Mouse (Mus musculus): Measurements from ENCODE around the gene Ap4s1.

Gene Ap4s1

DNA sequence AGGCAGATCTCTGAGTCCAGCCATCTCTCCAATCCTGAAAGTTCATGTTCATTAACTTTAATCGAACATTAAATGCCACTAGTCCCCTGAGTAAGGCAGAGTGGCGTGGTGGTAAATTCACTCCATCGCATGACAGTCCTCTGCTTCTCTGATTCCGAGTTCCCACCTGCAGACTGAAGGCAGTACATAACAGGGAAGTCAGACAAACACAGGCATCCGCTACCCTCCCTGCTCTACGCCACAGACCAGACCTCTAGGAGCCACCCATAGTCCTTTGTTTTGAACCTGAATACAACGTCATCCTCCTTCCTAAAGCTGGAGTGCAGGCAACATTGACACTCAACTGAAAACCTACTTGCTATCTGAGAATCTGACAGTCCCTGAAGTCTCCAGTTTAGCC lies 13.7 kb downstream of the Ap4s1 start:
- no peak for DNase-seq (ENCODE audit: inconsistent ontology term)

DNA sequence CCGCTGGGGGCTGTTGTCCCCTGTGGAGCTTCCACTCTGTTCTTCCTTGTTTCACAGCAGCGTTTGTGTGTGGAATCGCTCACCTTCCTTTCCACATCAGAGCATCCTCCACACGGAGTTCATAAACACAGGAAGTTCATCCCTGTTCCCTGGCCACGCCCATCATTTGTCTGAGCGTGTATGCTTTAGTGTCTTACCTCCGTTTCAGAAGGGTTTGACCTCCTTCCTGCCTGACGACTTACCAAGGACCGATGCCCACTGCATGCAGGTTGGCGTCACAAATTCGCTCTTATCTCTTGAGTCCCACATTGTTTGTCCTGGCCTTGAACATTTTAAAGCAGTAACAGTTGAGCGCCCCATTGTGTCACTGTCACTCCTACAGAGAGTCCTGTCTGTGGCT lies 14.9 kb downstream of the Ap4s1 start:
- no peak for DNase-seq (ENCODE audit: inconsistent ontology term)

DNA sequence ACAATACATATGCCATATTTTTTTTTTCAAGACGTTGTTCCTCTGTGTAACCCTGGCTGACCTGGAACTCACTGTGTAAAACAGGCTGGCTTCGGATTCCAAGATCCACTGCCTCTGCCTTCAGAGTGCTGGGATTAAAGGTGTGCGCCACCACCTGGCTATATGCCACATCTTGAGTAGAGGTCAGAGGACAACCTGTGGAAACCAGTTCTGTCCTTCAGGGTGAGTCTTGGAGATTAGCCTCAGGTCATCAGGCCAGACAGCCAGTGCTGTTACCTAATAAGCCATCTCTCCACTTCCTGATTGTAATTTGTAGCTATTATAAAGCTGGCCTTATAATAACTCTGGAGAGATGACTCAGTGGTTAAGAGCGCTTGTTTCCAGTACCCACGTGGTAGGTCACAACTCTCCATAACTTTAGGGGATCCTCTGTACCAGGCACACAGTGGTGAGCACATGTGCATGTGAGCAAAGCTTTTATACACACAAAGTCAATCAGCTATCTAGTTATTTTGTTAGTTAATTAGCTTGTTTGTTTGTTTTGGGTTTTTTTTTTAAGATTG lies 15.9 kb downstream of the Ap4s1 start:
- no peak for DNase-seq (ENCODE audit: inconsistent ontology term)

DNA sequence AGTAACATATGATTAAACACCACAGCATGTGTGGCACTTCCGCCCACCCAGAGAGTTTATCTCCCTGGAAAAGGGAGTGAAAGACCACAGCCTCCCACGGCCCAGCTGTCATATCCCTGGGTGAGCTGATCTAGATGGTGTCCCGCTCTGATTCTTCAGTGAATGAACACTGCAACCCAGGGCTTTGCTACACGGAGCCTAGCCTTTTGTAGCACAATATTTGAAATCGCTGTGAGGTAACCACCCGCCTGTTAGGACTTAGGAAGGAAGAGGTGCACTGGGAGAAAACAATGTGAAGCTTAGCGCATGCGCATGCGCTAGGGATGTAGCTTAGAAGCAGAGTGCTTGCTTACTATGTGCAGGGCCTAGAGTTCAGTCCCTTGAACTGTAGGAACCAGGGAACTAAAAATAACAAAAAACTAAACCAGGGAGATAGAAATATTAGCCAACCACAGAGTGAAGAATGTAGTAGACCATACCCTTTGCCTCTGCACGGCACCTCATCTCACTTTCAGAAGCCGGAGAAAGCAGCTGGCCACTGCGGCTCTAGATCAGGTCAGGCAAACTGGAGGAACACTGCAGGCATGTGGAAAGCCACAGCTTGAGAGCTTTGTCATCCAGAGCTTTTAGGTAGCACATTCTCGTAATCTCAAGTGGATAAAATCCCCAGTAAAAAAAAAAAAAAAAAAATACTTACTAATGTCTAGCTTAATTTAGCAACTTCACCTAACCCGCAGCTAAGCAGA lies 18.3 kb downstream of the Ap4s1 start:
- DNase-seq (ENCODE audit: inconsistent ontology term): no peak

DNA sequence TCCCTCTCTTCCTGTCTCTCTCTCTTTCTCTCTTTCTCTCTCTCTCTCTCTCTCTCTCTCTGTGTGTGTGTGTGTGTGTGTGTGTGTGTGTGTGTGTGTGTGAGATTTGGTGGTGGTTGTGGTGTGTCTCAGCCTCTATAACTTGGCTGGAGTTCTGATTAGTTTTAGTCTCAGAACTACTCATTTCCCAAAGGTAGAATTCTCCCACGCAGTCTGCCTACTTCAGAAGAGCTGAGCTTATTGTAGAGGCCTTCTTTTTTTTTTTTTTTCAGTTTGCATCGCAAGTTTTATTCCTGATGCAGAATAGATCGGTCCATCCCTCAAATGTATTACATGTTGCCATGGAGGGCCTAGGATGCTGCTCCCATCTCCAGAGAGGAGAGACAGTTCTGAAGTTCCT lies 18.9 kb downstream of the Ap4s1 start:
- no peak for DNase-seq (ENCODE audit: inconsistent ontology term)

DNA sequence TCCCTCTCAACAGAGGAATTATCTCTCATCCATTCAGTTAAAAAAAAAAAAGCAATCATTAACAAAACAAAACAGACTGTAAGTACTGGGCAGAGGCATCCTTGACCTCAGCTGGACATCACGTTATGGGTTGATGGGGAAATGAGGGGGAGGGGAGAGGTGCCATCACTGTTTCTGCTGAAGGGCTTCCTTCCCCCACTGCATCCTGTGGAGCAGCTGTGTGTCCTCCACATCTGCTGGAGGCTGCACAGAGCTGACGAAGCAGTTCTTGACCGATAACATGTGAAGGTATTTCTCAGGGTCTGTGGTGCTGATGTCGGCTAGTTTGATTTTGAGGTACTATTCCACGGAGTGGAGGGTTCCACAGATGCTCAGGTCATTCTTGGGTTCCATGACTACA lies 19.3 kb downstream of the Ap4s1 start:
- no peak for DNase-seq (ENCODE audit: inconsistent ontology term)

DNA sequence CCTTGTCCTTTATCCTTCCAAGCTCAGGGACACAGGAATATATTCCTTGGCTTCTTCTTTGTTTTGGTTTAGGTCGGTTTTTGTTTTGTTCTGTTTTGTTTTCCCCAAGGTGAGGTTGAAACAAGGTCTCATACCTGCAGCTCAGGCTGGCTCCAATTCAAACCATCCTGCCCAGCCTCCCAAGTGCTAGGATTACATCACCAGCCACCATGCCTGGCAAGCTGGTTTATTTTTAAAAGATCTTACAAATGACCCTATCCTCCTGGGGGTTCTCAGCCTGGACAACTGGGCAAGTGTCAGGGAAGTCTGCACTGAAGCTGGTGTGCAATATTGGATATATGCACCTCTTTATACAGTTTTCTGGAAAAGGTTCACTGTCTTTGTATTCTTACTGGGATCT lies 21.9 kb downstream of the Ap4s1 start:
- DNase-seq (ENCODE audit: inconsistent ontology term): no peak

DNA sequence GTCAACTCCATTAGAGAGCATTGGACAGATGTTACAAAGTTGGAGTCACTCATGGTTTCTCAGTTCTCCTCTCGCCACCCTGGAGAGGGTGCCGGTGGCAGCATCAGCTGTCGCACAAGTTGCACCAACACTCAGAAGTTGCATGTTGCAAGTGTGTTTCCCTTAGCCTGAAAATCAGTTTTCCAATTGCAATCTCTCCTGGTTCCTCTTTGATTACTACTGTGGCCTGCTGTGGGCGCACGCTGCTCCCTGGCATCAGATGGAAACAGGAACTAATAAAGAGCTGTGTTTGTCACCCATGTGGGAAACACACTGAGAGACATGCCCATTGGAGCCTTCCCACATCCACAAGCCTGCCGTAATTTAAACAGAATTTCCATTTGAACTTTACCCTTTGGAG lies 27.8 kb downstream of the Ap4s1 start:
- no peak for DNase-seq (ENCODE audit: inconsistent ontology term)

DNA sequence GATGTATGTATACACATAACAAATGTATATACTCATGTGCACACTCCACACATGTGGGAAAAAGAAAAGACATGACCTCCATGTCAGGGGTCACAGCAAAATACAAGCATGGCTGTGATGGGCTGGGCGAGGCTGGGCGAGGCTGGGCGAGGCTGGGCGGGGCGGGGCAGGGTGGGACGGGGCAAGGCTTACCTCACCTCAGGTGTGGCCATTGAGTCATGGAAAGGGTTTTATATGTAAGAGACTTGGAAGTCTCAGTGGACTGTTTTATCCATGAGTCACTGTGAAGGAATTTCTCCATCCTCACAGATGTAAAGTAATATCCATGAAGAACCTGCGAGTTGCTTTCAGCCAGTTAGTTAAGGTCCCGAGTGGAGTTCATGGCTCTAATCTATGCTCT lies 31.0 kb downstream of the Ap4s1 start:
- DNase-seq (ENCODE audit: inconsistent ontology term): no peak

DNA sequence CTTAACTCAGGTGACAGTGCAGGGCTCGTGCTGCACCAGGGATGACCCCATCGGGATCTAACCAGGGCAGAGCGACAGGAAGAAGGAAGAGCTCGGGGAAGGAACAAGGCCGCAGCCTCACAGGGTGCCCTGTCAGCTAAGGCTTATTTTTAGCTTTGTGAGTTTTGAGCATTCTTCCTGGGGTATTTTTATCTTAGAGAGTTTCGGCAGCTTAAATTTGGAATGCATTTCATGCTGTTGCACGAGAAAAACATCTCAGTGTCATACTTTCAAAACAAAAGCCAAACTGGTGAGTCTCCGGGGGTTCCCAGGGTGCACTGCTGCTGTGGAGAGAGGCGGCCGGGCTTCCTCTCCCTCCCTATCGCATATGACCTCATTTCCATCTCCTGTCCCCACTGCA lies 38.2 kb downstream of the Ap4s1 start:
- DNase-seq (ENCODE audit: inconsistent ontology term): peak; percentile 52

DNA sequence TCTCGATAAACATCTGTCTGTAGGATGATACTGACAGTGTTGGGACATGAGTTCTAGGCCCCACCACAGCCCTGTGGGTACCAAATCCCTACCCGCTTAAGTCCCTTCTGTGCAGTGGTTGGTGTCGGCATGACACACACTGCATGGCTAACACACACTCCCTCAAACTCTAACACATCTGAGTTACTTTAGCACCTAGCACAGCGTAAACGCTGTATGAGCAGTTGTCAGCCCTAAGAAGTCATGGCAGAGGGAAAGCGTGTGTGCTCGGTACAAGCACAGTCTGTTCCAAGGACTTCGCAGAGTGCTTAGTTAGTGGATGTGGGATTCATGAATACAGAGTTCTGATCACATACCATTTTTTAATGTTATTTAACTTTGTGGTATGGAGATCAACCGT lies 39.0 kb downstream of the Ap4s1 start:
- no peak for DNase-seq (ENCODE audit: inconsistent ontology term)

DNA sequence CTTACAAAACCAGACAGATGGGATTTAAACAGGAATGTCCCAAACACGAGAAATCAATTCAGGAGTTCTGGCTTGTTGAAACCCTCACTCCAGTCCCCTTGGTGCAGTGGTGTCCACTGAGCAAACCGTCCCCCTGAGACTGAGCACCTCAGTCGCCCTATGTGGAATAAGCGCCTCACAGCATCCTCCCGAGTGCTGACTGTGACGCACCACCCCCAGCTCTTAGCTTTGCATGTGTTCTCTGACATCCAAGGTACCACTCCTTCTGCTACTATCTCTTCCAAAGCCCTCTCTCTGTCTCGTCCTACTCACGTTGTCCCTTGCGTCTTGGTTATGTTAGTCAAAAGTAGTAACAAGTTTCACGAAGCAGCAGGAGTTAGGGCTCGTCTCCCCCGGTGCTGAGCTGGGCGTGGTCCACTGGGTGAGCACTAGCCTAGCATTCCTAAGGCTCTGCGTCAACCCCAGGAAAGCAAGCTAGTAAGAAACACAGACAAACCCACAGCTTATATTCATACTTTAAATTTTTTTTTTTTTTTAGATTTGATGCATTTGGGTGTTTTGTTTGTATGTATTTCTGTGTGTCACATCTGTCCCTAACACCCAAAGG lies 43.9 kb downstream of the Ap4s1 start:
- no peak for DNase-seq (ENCODE audit: inconsistent ontology term)

DNA sequence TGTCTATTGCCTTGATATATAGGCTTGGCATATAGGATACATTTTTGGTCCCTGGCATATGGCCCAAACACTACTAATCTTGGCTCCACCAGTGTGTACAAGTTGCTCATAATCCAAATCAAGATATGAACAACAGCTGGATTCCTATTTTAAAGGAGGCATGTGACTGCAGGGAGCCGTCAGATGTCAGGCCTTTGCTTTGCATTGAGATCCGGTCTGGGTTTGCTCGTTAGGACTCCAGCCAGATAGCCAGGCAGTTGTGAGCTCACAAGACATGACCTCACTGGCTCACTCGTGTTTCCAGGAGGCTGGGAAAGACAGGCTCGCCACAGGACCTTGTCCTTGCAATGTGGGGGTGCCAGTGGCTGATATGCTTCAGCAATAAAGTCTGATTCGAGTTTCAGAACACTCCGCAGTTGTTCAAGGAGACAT lies 45.0 kb downstream of the Ap4s1 start:
- DNase-seq (ENCODE audit: inconsistent ontology term): peak; percentile 52

DNA sequence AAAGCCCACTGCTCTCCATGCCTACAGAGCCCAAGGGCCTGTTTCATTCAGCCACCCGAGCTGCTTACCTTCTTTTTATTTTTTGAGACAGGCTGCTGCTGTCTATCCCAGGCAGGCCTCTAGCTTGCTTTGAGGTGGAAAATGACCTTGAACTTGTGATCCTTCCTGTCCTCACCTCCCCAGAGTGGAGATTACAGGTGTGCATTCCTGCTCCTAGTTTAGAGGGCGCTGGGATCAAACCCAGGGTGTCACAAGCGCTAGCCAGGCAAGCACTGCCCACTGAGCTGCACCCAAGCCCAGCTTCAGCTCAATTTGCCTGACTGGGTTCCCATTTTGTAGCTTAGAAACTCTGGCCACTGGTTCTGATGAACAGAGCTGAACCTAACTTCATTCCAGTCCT lies 45.5 kb downstream of the Ap4s1 start:
- DNase-seq (ENCODE audit: inconsistent ontology term): no peak

DNA sequence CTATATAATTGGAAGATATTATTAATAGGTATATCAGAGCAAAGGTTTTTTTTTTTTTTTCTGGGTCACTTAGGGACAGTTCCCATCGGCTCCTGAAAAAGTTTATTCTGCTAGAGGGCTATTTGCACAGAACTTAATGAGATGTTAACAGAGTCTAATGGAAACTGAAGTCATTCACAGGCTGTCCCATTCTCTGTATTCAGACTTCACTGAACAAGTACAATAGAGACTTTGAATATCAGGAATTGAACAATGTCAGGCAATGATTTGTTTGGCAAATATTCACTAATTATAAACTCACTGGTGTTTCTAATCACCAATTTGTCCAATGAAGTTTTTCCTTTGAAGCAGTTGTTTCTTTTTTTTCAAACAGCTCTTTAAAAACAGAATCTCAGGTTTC lies 46.0 kb downstream of the Ap4s1 start:
- peak; percentile 99 for DNase-seq (ENCODE audit: inconsistent ontology term)

DNA sequence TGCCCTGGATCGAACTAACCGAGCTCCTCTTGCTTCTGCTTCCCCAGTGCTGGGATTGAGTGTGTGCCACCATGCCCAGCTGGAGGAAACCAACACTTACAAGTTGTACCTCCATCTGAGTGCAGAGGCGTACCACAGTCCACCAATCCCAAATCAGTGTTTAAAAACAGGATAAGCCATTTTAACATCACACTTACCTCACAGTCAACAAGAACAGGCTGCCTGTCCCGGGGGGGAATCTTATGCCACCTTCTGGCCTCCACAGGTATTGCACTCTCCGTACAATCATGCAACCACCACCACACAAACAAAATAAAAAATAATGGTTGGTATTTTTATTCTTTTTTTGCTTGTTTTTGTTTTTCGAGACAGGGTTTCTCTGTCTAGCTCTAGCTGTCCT lies 50.9 kb downstream of the Ap4s1 start:
- no peak for DNase-seq (ENCODE audit: inconsistent ontology term)

DNA sequence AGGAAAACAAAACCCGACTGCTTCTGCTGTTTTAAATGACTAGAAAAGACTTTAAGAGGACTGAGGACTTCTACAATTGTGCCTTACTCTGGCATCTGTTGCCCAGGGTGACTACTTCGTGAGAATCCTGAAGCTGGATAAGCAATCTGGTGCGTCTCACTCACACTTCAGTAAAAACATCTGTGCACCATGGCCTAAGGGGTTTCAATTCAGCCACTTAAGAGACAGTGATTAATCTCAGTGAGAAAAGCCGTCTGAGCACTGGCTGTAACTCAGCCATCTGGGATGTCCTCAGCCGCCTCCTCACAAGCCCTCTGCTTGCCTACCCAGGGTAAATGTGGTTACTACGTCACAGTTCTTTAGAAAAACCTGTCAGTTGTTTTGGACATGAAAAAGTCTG lies 54.1 kb downstream of the Ap4s1 start:
- no peak for DNase-seq (ENCODE audit: inconsistent ontology term)

DNA sequence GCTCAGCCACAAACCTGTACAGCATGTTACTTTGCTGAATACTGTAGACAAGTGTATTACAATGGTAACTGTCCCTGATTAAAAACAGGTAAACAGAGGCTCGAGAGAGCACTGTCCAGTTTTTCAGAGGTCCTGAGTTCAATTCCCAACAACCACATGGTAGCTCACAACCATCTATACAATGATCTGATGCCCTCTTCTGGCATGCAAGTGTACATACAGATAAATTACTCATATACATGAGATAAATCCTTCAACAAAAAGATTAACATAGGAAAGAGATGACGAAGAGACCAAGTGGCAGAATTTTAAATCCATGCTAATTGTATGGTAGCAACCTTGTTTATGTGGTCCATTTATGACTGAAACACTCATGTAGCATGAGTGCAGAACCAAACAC lies 56.5 kb downstream of the Ap4s1 start:
- no peak for DNase-seq (ENCODE audit: inconsistent ontology term)

DNA sequence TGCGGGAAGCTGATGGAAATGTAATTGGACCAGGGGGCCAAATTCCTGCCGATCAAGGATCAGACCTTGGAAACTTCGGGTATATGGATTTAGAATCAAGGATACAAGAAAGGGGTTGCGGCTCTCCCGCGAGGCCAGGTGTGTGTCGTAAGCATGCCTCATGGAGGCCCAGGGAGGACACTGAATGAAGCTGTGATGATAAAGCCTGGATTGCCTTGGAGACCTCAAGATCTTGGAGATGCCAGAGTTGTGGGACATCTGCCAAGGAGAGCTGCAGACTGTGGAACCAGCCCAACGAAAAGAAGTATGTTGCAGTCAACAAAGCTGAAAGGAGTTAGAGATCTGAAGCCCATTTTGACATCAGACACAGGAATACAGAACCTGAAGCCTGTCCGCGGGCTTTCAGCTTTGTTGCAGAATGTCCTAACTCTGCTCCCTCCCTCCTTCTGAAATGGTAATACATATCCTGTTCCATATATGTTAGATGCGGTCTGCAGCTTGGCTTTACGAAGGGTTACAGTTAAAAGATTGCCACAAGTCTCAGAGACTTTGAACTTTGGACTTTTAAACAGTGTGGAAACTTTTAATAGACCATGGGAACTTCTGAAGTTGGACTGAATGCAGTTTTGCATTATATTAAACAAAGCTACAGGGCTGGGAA lies 65.2 kb downstream of the Ap4s1 start:
- DNase-seq (ENCODE audit: inconsistent ontology term): no peak

DNA sequence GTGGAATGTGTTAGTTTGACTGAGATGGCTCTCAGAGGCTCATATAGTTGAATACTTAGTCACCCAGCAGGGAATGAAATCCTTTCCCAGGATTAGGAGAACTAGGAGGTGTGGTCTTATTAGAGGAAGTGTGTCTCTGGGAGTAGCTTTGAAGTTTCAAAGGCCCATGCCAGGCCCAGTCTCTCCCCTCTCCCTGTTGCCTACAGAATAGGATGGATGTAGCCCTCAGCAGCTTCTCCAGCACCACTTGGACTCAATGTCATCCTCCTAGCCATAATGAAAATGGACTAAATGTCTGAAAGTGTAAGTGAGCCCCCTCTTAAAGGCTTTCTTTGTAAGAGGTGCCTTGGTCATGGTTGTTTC lies 65.7 kb downstream of the Ap4s1 start:
- DNase-seq (ENCODE audit: inconsistent ontology term): no peak

DNA sequence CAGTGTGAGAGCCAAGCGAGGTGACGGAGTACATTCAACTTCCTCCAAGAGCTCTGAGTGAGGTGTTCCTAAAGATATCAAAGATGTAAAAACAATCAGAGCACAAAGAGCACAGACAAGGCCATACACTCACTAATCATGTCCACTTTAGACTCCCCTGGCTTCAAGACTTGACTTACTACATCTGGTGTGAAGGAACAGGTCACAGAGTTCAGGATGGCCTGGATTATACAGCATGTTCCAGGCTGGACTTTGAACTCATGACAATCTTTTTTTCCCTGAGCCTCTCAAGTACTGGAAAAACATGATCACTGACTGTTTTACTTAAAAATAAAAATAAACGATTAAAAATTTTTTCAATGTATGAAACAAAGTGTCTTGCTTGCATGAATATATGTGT lies 68.5 kb downstream of the Ap4s1 start:
- DNase-seq (ENCODE audit: inconsistent ontology term): no peak

DNA sequence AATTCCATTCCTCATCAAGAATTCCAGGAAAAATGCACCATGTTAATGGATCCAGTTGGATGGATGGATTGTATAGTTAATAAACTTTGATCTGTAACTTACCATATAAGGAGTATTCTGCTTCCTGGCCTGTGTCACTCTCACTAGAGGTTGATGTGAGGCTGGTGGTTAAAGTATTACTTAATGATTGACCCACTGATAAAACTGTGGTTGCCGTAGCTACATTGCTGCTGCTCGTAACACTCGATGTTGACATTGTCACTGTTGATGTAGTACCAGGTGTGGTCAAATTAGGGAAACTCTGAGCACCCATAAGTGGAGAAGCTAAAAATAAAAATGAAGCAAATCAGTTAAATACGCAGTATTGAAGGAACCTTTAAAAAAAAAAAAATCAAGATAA lies 76.6 kb downstream of the Ap4s1 start:
- no peak for DNase-seq (ENCODE audit: inconsistent ontology term)

DNA sequence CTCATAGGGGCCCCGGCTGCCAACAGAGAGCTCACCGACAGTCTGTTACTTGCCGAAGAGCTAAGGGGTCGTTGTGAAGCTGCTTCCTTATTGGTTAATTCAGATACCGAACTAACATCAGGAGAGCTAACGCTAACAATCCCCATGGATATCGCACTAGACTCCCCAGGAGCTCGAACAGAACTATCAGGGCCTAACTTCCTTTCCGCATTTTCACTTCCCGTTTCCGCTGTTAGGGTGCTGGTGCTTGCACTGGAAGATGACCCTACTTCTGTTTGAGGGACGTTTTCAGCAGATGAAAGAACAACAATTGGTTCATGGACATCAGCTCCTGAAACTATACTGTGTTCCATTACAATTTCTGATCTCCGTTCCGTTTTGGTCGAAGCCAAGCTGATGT lies 77.9 kb downstream of the Ap4s1 start:
- no peak for DNase-seq (ENCODE audit: inconsistent ontology term)

Measured in Muller cell, postnatal 12 days (primary cell).